Mouse (Mus musculus) frontal cortex, postnatal 25 days (tissue): ENCODE measurements around the gene Slc34a2.

Experiments used
- DNase-seq, 2 experiments: peaks; one replicate each; pipeline ENCODE4 v3.0.0; 2022; ENCODE audit warnings: low spot score in 2 of 2

Gene Slc34a2

DNA sequence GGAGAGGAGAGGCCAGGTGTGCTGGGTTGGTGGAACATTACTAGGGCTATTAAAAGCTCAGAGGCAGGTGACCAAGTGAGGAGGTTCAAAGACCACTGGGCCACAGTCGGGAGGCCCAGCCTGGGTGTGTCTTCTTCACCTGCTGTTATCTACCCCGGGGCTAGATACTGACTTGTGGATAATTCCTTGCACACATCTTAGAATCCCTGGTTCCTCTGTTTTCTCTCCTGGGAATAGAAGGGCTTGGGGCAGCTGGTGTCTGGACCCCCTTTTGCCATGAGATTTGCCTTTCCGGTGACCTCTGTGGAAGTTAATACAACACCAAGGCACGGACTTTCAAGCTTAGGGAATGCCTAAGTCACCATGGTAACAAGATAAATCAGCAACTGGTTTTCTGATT lies 72.3 kb downstream of the Slc34a2 start:
- DNase-seq, result no peak

DNA sequence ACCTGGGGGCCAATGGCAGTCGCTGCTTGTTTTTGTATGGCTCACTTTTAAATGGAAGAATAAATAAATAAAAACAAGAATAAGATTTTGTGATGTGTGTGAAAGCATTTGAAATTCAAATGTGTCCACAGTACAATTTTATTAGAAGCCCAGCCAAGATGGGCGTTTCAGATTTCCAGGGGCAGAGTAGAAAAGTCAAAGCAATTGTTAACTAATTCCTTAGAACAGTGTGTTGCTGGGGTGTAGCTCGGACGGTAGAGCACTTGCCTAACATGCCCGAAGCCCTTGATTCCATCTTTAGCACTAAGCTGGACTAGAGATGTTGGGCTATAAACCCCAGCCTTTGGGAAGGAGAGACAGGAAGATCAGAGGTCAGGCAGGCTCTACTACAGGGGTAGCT lies 73.2 kb downstream of the Slc34a2 start:
- no peak for DNase-seq

DNA sequence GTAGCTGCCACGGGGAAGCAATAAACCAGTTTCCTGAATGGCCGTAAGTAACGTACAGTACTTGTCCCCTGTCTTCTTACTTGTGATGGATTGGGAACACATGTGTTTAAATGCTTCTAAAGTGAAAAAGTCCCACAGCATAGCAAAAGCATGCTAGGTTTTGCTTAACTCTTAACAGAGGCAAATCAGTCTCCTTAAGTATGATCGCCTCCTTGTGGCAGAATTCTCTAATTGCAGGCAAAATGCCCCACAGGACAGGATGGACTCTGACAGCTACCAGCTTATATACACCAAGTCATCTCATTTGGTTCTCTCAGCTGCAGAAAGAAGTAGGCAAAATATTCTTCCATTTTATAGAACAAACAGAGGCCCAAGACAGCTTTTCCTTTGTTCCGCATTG lies 75.1 kb downstream of the Slc34a2 start:
- no peak for DNase-seq

DNA sequence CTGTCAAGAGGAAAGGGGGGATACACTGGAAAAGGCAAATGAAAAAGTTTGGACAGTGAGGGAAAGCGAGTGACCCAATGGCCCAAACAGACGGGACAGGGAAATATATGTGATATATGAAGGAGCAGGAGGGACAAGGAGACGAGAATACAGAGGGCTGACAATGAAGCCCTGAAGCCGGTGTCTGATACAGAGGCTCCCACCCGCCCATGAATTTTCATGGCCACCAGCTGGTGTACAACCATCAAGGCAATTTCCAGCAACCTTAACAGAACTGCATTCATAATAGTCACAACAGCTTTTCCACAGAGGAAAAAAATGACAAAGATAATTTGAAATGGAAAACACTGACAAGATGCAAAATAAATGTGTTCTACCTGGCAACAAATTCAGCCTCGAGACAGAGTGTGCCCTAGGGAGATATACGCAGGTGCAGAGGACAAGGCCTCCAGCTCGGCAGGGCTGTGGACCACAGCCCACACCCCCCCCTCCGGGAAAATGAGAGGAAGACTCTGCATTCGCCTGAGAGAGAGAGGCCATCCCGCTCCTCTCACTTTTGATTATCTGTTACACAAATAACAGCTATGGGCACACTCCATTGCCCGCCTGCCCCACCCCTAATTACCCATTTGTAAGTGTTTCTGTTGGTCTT lies 76.9 kb downstream of the Slc34a2 start:
- no peak for DNase-seq

GRCm38 (mm10) chr5:53118212-53118611 lies 80.3 kb downstream of the Slc34a2 start:
- no peak for DNase-seq

- no peak for DNase-seq
Observed at GRCm38 (mm10) chr5:53119689-53120088, 81.8 kb downstream of the Slc34a2 start.
